10 mouse cellular contexts compared by ENCODE assay signal in genomic region chr9:77339571-77340148, GRCm38 (mm10). TPM values are rescaled to one million over a fixed set of nuclear protein-coding genes. Genes with fewer than 3 reads are reported as not detected.
DNase-seq lines count a peak whose midpoint lies in the region; ATAC-seq lines count a peak whose summit lies in the region.
"Had no signal": no experiment of that assay in that cellular context is flagged by ENCODE, and none has a peak within 500 bp of the region (broad histone marks: within the 10 kb centered on the region; RNA-seq: fewer than 3 reads in every experiment).

No protein-coding gene starts in this region.

- ATAC-seq in neural tube, embryonic 12.5 days (ENCODE audit: low FRiP score, low read depth), result no peak
- ATAC-seq in limb, embryonic 12.5 days (ENCODE audit: insufficient number of reproducible peaks, insufficient read depth, low FRiP score, low TSS enrichment, low read depth), result no peak

- H3K4me2 ChIP-seq in neural tube, embryonic 12.5 days (replicated peaks), result peak overlapping the region; percentile 1; the same call in 1 of the 2 replicates
- H3K4me2 ChIP-seq in limb, embryonic 12.5 days, result peak overlapping the region; percentile 52

- peaks cover 31% of the 10 kb centered on the region for H3K4me1 ChIP-seq in heart, embryonic 10.5 days
- no peaks in the 10 kb centered on the region; the same call in 1 of the 2 replicates for H3K4me1 ChIP-seq in neural tube, embryonic 12.5 days
- H3K4me1 ChIP-seq in limb, embryonic 12.5 days (replicated peaks), result peaks cover 13% of the 10 kb centered on the region

- intact Hi-C loops in heart, postnatal 10 days (cut with DNase I), result no loop called here

- no peak for DNase-seq in heart, embryonic 10.5 days (ENCODE audit: low spot score)
- no peak for DNase-seq in heart, postnatal 10 days
- no peak for DNase-seq in neural tube, embryonic 10.5 days (ENCODE audit: extremely low spot score, low spot score)
- DNase-seq in telencephalon, adult 2 months (ENCODE audit: low read depth, low spot score), result peak; percentile 44
- no peak for DNase-seq in spleen, postnatal 10 days (ENCODE audit: low spot score in 2 of 2)
- no peak for DNase-seq in gastrocnemius, adult 8-10 months (ENCODE audit: low spot score in 2 of 2)
- DNase-seq: adrenal gland, adult 8-10 months had no signal

- H3K27ac ChIP-seq in heart, embryonic 10.5 days, result peak overlapping the region; percentile 81
- H3K27ac ChIP-seq in neural tube, embryonic 12.5 days, result no peak overlapping the region
- no peak overlapping the region for H3K27ac ChIP-seq in limb, embryonic 12.5 days

- H3K9me3 ChIP-seq in heart, embryonic 10.5 days, result no peaks in the 10 kb centered on the region
- no peaks in the 10 kb centered on the region for H3K9me3 ChIP-seq in neural tube, embryonic 12.5 days
- H3K9me3 ChIP-seq in limb, embryonic 12.5 days, result no peaks in the 10 kb centered on the region

- H3K4me3 ChIP-seq in heart, embryonic 10.5 days, result peak overlapping the region; percentile 40
- H3K4me3 ChIP-seq in neural tube, embryonic 12.5 days, result no peak overlapping the region
- H3K4me3 ChIP-seq in limb, embryonic 12.5 days (replicated peaks), result peak overlapping the region; percentile 22; the same call in 1 of the 2 replicates

- H3K9ac ChIP-seq in neural tube, embryonic 12.5 days, result no peak overlapping the region
- no peak overlapping the region for H3K9ac ChIP-seq in limb, embryonic 12.5 days (replicated peaks)

- H3K36me3 ChIP-seq in heart, embryonic 10.5 days, result peaks cover 7% of the 10 kb centered on the region; the same call in 1 of the 2 replicates
- H3K36me3 ChIP-seq in neural tube, embryonic 12.5 days, result no peaks in the 10 kb centered on the region
- no peaks in the 10 kb centered on the region for H3K36me3 ChIP-seq in limb, embryonic 12.5 days

- H3K27me3 ChIP-seq in heart, embryonic 10.5 days (ENCODE audit: insufficient read depth, poor library complexity, severe bottlenecking), result no peaks in the 10 kb centered on the region
- no peaks in the 10 kb centered on the region for H3K27me3 ChIP-seq in neural tube, embryonic 12.5 days (replicated peaks)
- no peaks in the 10 kb centered on the region for H3K27me3 ChIP-seq in limb, embryonic 12.5 days

- WGBS in heart, embryonic 10.5 days, result 61% methylated on average over 7 of the region's 7 CpGs
- WGBS in neural tube, embryonic 12.5 days, result 71% methylated on average over 7 of the region's 7 CpGs
- 32% methylated on average over 7 of the region's 7 CpGs for WGBS in limb, embryonic 12.5 days

RNA-seq across cellular contexts. Expression of gene Mlip, which starts 13.1 kb away (rescaled TPM):
- polyA plus RNA-seq in heart, embryonic 10.5 days (2016; fragmentation: Nextera tagmentation; extraction: Ambion mirVana), result 38.6 and 68.6 TPM in 2 replicates
- total RNA-seq in heart, postnatal 10 days (2021), result 100 to 1,000 TPM; 154 TPM
- polyA plus RNA-seq in neural tube, embryonic 12.5 days (2016; fragmentation: Nextera tagmentation; extraction: Ambion mirVana), result 0.09 and 0.40 TPM in 2 replicates
- 0.19 and 0.38 TPM in 2 replicates for polyA plus RNA-seq in limb, embryonic 12.5 days (2016; fragmentation: Nextera tagmentation; extraction: Ambion mirVana)
- total RNA-seq in gastrocnemius, adult 8-10 months (2022), result 100 to 1,000 TPM in 2 of 4 experiments, 10 to 100 TPM in 2; 83.4 to 114 (median 97.6) TPM
- polyA plus RNA-seq: spleen, adult 2 months had no signal

Comparison
In these comparisons a context has a peak if more than half of its experiments do, and no peak if none do; other contexts are left out.
1. RNA of gene Mlip, which starts 13.1 kb away (polyA plus RNA-seq): 38.6 to 68.6 TPM in heart, embryonic 10.5 days; 0.19 to 0.38 TPM in limb, embryonic 12.5 days and 0.09 to 0.40 TPM in neural tube, embryonic 12.5 days; every median in the first group is over 10 times any median in the second.